Mouse (Mus musculus) hindbrain, embryonic 16.5 days (tissue): Measurements from ENCODE around the gene Trim65. TPM values are rescaled to one million over a fixed set of nuclear protein-coding genes. Genes with fewer than 3 reads are reported as not detected.

Source experiments
- ATAC-seq: fragments of 200-750 bp; cut with Nextera tagmentation; 2 replicates; pipeline ENCODE4 v1.8.0; 2017; ENCODE audit warnings: moderate TSS enrichment, moderate library complexity
- H3K27ac ChIP-seq: fragments of 300-500 bp; sonication (generic); 2 replicates; pipeline ENCODE4 v1.5.1; 2014; ENCODE audit warnings: low read depth, mild to moderate bottlenecking, control low read depth, low read length, moderate library complexity
- H3K27me3 ChIP-seq: fragments of 300-500 bp; sonication (generic); replicated peaks from 2 replicates; pipeline ENCODE4 v1.6.1; 2014; ENCODE audit warnings: low read length; ENCODE audit not compliant: control insufficient read depth, insufficient read depth
- H3K36me3 ChIP-seq: fragments of 300-500 bp; sonication (generic); 2 replicates; pipeline ENCODE4 v1.6.1; 2014; ENCODE audit warnings: mild to moderate bottlenecking, low read length, moderate library complexity, mixed read lengths; ENCODE audit not compliant: control insufficient read depth, insufficient read depth
- H3K4me1 ChIP-seq: fragments of 300-500 bp; sonication (generic); 2 replicates; pipeline ENCODE4 v1.6.1; 2014; ENCODE audit warnings: low read depth, low read length; ENCODE audit not compliant: control insufficient read depth, insufficient read depth
- H3K4me2 ChIP-seq: fragments of 300-500 bp; sonication (generic); 2 replicates; pipeline ENCODE4 v1.6.1; 2014; ENCODE audit warnings: mild to moderate bottlenecking, low read length, control low read depth, moderate library complexity
- H3K4me3 ChIP-seq: fragments of 300-500 bp; sonication (generic); 2 replicates; pipeline ENCODE4 v1.5.1; 2014; ENCODE audit warnings: mild to moderate bottlenecking, low read length, control low read depth, moderate library complexity
- H3K9ac ChIP-seq: fragments of 300-500 bp; sonication (generic); 2 replicates; pipeline ENCODE4 v1.6.1; 2014; ENCODE audit warnings: low read depth, mild to moderate bottlenecking, control low read depth, low read length, moderate library complexity
- H3K9me3 ChIP-seq: fragments of 300-500 bp; sonication (generic); 2 replicates; pipeline ENCODE4 v1.6.1; 2014; ENCODE audit warnings: mild to moderate bottlenecking, low read length, moderate library complexity; ENCODE audit not compliant: control insufficient read depth
- WGBS: fragments of 180-500 bp; shearing (Covaris S2); extraction: QIAGEN DNeasy Blood & Tissue Kit; methylation state at CpG from one replicate; pipeline ENCODE4 v1.1.7; 2014; 5-methylcytosine and 5-hydroxymethylcytosine counted together
- polyA plus RNA-seq: library from polyadenylated mRNA; unstranded; fragments of >200 nt; fragmentation: Nextera tagmentation; extraction: Ambion mirVana; gene quantifications from 2 replicates; pipeline ENCODE4 v1.2.1, GENCODE M21; 2015

Gene Trim65
- polyA plus RNA-seq, 1 experiment from 2014 or later: 3.0 TPM

DNA sequence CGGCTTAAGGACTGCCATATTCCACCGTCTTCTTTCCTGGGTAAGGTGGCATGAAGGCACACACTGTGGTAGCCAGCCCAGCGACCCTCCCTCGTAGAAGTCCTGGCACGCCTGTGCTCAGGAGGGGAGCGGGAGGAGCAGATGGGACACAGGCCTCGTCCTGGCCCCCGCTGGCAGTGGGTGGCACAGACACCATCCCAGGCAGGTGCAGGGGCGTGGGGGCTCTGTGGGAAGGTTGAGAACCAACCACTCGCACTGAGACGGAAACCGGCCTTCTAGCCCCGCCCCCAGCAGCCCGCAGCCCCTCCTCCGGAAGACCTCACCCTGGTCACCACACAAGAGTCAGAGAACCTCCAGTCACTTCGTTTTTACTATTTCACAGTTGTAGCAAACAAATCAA lies 52.7 kb downstream of the Trim65 start:
- Histone ChIP-seq H3K27ac (no peak overlapping the region), H3K27me3 (no peaks in the 10 kb centered on the region), H3K9ac (peak overlapping the region; percentile 63), H3K4me1 (peaks cover 7% of the 10 kb centered on the region), H3K4me3 (peak overlapping the region; percentile 28), H3K36me3 (peaks cover 28% of the 10 kb centered on the region), H3K9me3 (no peaks in the 10 kb centered on the region), H3K4me2 (peak overlapping the region; percentile 53)
- peak; percentile 61 for ATAC-seq
- WGBS: 6% methylated on average over 16 of the region's 16 CpGs

DNA sequence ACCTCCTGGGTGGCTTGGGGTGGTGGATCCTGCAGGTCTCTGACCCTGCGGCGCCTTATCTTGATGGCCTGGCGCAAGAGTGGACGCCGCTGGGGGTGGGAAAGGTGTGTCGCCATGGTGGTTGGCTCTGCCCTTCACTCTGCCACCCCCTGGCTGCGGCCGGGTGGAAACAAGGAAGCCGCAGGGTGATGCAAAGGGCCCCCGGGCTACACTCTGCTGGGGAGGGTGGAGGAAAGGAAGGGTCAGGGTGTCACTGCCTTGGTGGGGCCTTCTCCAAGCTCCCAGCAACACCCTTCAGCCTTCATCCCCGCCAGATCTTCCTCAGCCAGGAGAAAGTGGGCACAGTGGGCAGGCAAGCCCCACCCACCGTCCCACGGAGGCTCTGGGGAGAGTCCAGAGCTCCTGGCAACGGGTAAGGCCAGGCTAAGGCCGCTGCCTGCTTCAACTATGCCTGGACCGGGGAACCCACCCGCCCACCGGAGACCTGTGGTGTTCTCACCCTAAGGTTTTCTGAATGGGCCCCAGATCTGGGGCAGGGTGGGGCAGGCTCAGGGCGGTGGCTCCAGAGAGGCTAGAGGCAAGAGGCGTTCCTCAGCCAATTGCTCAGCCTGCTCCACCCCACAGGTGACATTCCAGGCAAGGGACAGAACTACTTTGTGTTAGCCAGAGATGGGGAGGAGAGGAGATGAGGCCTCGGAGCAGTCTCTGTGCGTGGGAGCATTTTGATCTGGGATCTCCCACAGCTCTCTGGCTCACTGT lies 53.3 kb downstream of the Trim65 start, which contains the start of gene Unc13d:
Gene Unc13d (minus strand): TSS at position 516 of the 759 bp plus-strand sequence.
- H3K4me1 ChIP-seq: peaks cover 7% of the 10 kb centered on the region
- peak within 1 kb of the TSS; percentile 53 for H3K4me2 ChIP-seq
- H3K9ac ChIP-seq: peak within 1 kb of the TSS; percentile 63
- ATAC-seq: peak; percentile 28
- no peak within 1 kb of the TSS for H3K27ac ChIP-seq
- H3K9me3 ChIP-seq: no peaks in the 10 kb centered on the region
- peaks cover 25% of the 10 kb centered on the region for H3K36me3 ChIP-seq
- H3K4me3 ChIP-seq: peak within 1 kb of the TSS; percentile 28
- H3K27me3 ChIP-seq: no peaks in the 10 kb centered on the region
- WGBS: 70% methylated on average over 22 of the region's 22 CpGs

GRCm38 (mm10) chr11:116076836-116077235 lies 54.1 kb downstream of the Trim65 start:
- WGBS: 91% methylated on average over 7 of the region's 7 CpGs
- Histone ChIP-seq H3K27me3 (no peaks in the 10 kb centered on the region), H3K9ac (no peak overlapping the region), H3K36me3 (peaks cover 20% of the 10 kb centered on the region), H3K4me3 (no peak overlapping the region), H3K4me1 (peaks cover 7% of the 10 kb centered on the region), H3K27ac (no peak overlapping the region), H3K9me3 (no peaks in the 10 kb centered on the region), H3K4me2 (no peak overlapping the region)
- no peak for ATAC-seq

GRCm38 (mm10) chr11:116076266-116076540 lies 54.7 kb downstream of the Trim65 start:
- no peak for ATAC-seq
- H3K4me1 ChIP-seq: peaks cover 7% of the 10 kb centered on the region
- H3K4me2 ChIP-seq: no peak overlapping the region
- H3K27me3 ChIP-seq: no peaks in the 10 kb centered on the region
- H3K36me3 ChIP-seq: peaks cover 16% of the 10 kb centered on the region
- H3K9me3 ChIP-seq: no peaks in the 10 kb centered on the region
- no peak overlapping the region for H3K9ac ChIP-seq
- H3K27ac ChIP-seq: no peak overlapping the region
- no peak overlapping the region for H3K4me3 ChIP-seq
- 65% methylated on average over 7 of the region's 7 CpGs for WGBS

DNA sequence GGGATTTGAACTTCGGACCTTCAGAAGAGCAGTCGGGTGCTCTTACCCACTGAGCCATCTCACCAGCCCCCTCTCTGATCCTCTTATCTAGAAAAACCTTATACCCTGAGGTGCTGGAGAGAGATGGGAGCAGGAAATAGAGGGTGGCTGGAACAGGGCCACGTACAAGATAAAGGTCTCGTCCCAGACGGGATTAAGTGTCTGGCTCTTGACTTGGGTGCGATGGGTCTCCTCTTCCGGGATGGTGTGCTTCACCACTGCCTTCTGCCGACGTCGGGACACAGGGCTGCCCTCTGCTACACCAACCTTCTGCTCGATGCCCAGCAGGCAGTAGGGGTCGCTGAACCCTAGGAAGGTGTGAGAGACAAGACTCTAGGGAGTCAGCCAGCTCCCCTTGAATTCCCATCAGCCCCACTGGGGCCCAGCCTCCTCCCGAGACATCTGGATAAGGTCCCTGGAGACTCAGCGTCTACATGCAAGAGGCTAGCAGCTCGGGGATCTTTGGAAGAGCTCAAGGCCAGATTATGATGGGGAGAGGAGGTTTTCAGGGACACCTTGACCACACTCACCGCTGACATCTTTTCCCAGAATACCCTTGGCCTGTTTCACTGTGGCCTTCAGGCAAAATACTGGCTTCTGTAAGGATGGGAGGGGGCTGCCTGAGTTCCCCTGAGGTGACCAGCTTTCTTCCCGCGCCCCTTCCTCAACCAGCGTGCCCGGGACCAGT lies 55.2 kb downstream of the Trim65 start:
- 63% methylated on average over 20 of the region's 20 CpGs for whole genome bisulfite sequencing
- no peak overlapping the region for H3K9ac ChIP-seq
- H3K27me3 ChIP-seq: no peaks in the 10 kb centered on the region
- no peak overlapping the region for H3K27ac ChIP-seq
- ATAC-seq: no peak
- H3K4me3 ChIP-seq: no peak overlapping the region
- peaks cover 14% of the 10 kb centered on the region for H3K36me3 ChIP-seq
- no peak overlapping the region for H3K4me2 ChIP-seq
- H3K9me3 ChIP-seq: no peaks in the 10 kb centered on the region
- H3K4me1 ChIP-seq: peaks cover 7% of the 10 kb centered on the region

GRCm38 (mm10) chr11:116074436-116074991 lies 56.4 kb downstream of the Trim65 start:
- WGBS: 70% methylated on average over 7 of the region's 7 CpGs
- Histone ChIP-seq H3K27me3 (no peaks in the 10 kb centered on the region), H3K9me3 (no peaks in the 10 kb centered on the region), H3K27ac (no peak overlapping the region), H3K36me3 (peaks cover 6% of the 10 kb centered on the region; the same call in 1 of the 2 replicates), H3K4me3 (no peak overlapping the region), H3K4me2 (no peak overlapping the region), H3K4me1 (peaks cover 7% of the 10 kb centered on the region), H3K9ac (no peak overlapping the region)
- ATAC-seq: no peak

- Histone ChIP-seq H3K4me2 (no peak overlapping the region), H3K9me3 (no peaks in the 10 kb centered on the region), H3K4me1 (peaks cover under 1% of the 10 kb centered on the region; the same call in 1 of the 2 replicates), H3K4me3 (no peak overlapping the region), H3K9ac (no peak overlapping the region), H3K36me3 (no peaks in the 10 kb centered on the region), H3K27ac (no peak overlapping the region), H3K27me3 (no peaks in the 10 kb centered on the region)
- 82% methylated on average over 3 of the region's 3 CpGs for WGBS
- no peak for ATAC-seq
These were observed 58.3 kb downstream of the Trim65 start for GRCm38 (mm10) chr11:116072608-116073007.
